Mouse (Mus musculus) forebrain, embryonic 15.5 days (tissue): ENCODE results near the gene Slc16a12. TPM values are rescaled to one million over a fixed set of nuclear protein-coding genes. Genes with fewer than 3 reads are reported as not detected.

Experiments
- ATAC-seq: fragments of 200-750 bp; cut with Nextera tagmentation; replicated peaks from 2 replicates; pipeline ENCODE4 v1.8.0; 2017; ENCODE audit warnings: mild to moderate bottlenecking, moderate TSS enrichment, moderate library complexity
- H3K27ac ChIP-seq: fragments of 300-500 bp; sonication (generic); replicated peaks from 2 replicates; pipeline ENCODE4 v1.5.1; 2015; ENCODE audit warnings: mild to moderate bottlenecking, inconsistent platforms
- H3K27me3 ChIP-seq: fragments of 300-500 bp; sonication (generic); 2 replicates; pipeline ENCODE4 v1.6.1; 2015; ENCODE audit warnings: inconsistent platforms
- H3K36me3 ChIP-seq: fragments of 300-500 bp; sonication (generic); 2 replicates; pipeline ENCODE4 v1.6.1; 2015; ENCODE audit warnings: mild to moderate bottlenecking, inconsistent platforms
- H3K4me1 ChIP-seq: fragments of 300-500 bp; sonication (generic); 2 replicates; pipeline ENCODE4 v1.6.1; 2015; ENCODE audit warnings: inconsistent platforms
- H3K4me2 ChIP-seq: fragments of 300-500 bp; sonication (generic); replicated peaks from 2 replicates; pipeline ENCODE4 v1.6.1; 2015; ENCODE audit warnings: mild to moderate bottlenecking, inconsistent platforms
- H3K4me3 ChIP-seq: fragments of 300-500 bp; sonication (generic); 2 replicates; pipeline ENCODE4 v1.5.1; 2015; ENCODE audit warnings: mild to moderate bottlenecking, inconsistent platforms
- H3K9ac ChIP-seq: fragments of 300-500 bp; sonication (generic); replicated peaks from 2 replicates; pipeline ENCODE4 v1.6.1; 2015; ENCODE audit warnings: mild to moderate bottlenecking, inconsistent platforms
- H3K9me3 ChIP-seq: fragments of 300-500 bp; sonication (generic); 2 replicates; pipeline ENCODE4 v1.6.1; 2016; ENCODE audit warnings: inconsistent platforms
- WGBS: fragments of 180-500 bp; shearing (Covaris S2); methylation state at CpG from one replicate; pipeline ENCODE4 v1.1.7; 2015; ENCODE audit warnings: mixed read lengths; 5-methylcytosine and 5-hydroxymethylcytosine counted together
- microRNA-seq: library from miRNA; unstranded; fragments of <30 nt; microRNA quantifications from one replicate; pipeline ENCODE4, GENCODE M21; 2016
- polyA plus RNA-seq: library from polyadenylated mRNA; unstranded; fragments of >200 nt; fragmentation: Nextera tagmentation; extraction: Ambion mirVana; gene quantifications from 2 replicates; pipeline ENCODE4 v1.2.1, GENCODE M21; 2015

The Slc16a12 gene
- polyA plus RNA-seq, 1 experiment from 2014 or later = 2.6 TPM

- no peak overlapping the region for H3K4me3 ChIP-seq
- no peaks in the 10 kb centered on the region for H3K36me3 ChIP-seq
- no peak overlapping the region for H3K9ac ChIP-seq
- H3K4me1 ChIP-seq = no peaks in the 10 kb centered on the region
- 96% methylated on average over 6 of the region's 6 CpGs for WGBS
- H3K4me2 ChIP-seq = no peak overlapping the region
- no peaks in the 10 kb centered on the region for H3K9me3 ChIP-seq
- H3K27me3 ChIP-seq = no peaks in the 10 kb centered on the region
- no peak overlapping the region for H3K27ac ChIP-seq
- ATAC-seq = no peak
Measured at GRCm38 (mm10) chr19:34623781-34624180, 123.3 kb downstream of the Slc16a12 start.

DNA sequence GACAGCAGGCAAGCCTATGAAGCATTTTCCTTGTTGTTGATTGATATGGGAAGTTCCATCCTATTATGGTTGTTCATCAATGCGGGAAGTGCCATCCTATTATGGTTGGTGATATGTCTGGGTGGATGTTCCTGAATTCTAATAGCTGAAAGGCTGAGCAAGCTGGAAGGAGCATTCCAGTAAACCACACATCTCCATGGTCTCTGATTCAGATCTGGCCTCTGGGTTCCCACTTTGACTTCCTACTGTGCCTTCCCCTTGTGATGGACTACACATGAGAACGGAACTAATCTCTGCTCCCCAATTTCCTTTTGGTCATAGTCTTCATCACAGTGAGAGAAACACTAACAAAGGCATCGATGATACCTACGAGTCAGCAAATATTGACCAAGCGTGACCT, 126.2 kb downstream of the Slc16a12 start:
- no peak overlapping the region for H3K27ac ChIP-seq
- no peak overlapping the region for H3K4me3 ChIP-seq
- no peaks in the 10 kb centered on the region for H3K36me3 ChIP-seq
- ATAC-seq = no peak
- no peak overlapping the region for H3K9ac ChIP-seq
- H3K9me3 ChIP-seq = no peaks in the 10 kb centered on the region
- H3K27me3 ChIP-seq = no peaks in the 10 kb centered on the region
- no peaks in the 10 kb centered on the region for H3K4me1 ChIP-seq
- WGBS = 94% methylated on average over 5 of the region's 5 CpGs
- no peak overlapping the region for H3K4me2 ChIP-seq

Small RNAs within 50 kb of the gene (microRNA-seq; reads per million reads assigned to microRNA genes)
- not detected for gene Gm27476

Other genes starting within 250 kb of the Slc16a12 start
- 14.9 and 16.6 TPM in 2 replicates for gene Lipa, start 219.8 kb downstream of the Slc16a12 start, polyA plus RNA-seq
- gene Ifit2, start 196.6 kb downstream of the Slc16a12 start, polyA plus RNA-seq = 8.0 TPM in 2 replicates
- gene Ifit3, start 163.8 kb downstream of the Slc16a12 start, polyA plus RNA-seq = 1.1 and 1.3 TPM in 2 replicates
- gene Ifit1bl1, start 145.3 kb downstream of the Slc16a12 start, polyA plus RNA-seq = 0.39 and 0.41 TPM in 2 replicates
- 0.13 and 0.20 TPM in 2 replicates for gene Ifit3b, start 139.3 kb downstream of the Slc16a12 start, polyA plus RNA-seq
- gene Ifit1bl2, start 106.5 kb downstream of the Slc16a12 start, polyA plus RNA-seq = 0.11 and 0.20 TPM in 2 replicates
- gene Ifit1, start 106.4 kb downstream of the Slc16a12 start, polyA plus RNA-seq = 0.13 and 0.18 TPM in 2 replicates
- 5.6 and 6.5 TPM in 2 replicates for gene Pank1, start 132.2 kb upstream of the Slc16a12 start, polyA plus RNA-seq
- gene Kif20b, start 175.1 kb upstream of the Slc16a12 start, polyA plus RNA-seq = 33.1 and 34.9 TPM in 2 replicates